Mouse (Mus musculus): Measurements from ENCODE around the gene Atrx. TPM values are rescaled to one million over a fixed set of nuclear protein-coding genes. Genes with fewer than 3 reads are reported as not detected.

The Atrx gene
- polyA plus RNA-seq, 1 experiment from 2014 or later = 127 TPM

- Histone ChIP-seq H3K4me1 (replicated peaks) (peaks cover 5% of the 10 kb centered on the region; the same call in 1 of the 2 replicates), H3K27ac (no peak within 1 kb of the TSS), H3K4me3 (peak within 1 kb of the TSS; percentile 47), H3K27me3 (ENCODE audit: insufficient read depth, poor library complexity, severe bottlenecking) (peaks cover 71% of the 10 kb centered on the region), H3K36me3 (no peaks in the 10 kb centered on the region), H3K9me3 (no peaks in the 10 kb centered on the region)
- DNase-seq (ENCODE audit: low spot score) = peak; percentile 24
- WGBS = 15% methylated on average over 74 of the region's 86 CpGs
Observed at GRCm38 (mm10) chrX:105764162-105765004, 164.8 kb downstream of the Atrx start, which contains the start of gene Fgf16. TSS of gene Fgf16 (plus strand) at chrX:105764279.

- 11% methylated on average over 20 of the region's 20 CpGs for WGBS
- Histone ChIP-seq H3K27ac (no peak overlapping the region), H3K27me3 (ENCODE audit: insufficient read depth, poor library complexity, severe bottlenecking) (peaks cover 71% of the 10 kb centered on the region), H3K4me3 (peak overlapping the region; percentile 47), H3K4me1 (replicated peaks) (peaks cover 5% of the 10 kb centered on the region; the same call in 1 of the 2 replicates), H3K9me3 (no peaks in the 10 kb centered on the region), H3K36me3 (no peaks in the 10 kb centered on the region)
- peak; percentile 25 for DNase-seq (ENCODE audit: low spot score)
Observed at GRCm38 (mm10) chrX:105763612-105764011, 165.6 kb downstream of the Atrx start.

- no peak overlapping the region for H3K27ac ChIP-seq
- WGBS = 18% methylated on average over 23 of the region's 23 CpGs
- peaks cover 68% of the 10 kb centered on the region for H3K27me3 ChIP-seq (ENCODE audit: insufficient read depth, poor library complexity, severe bottlenecking)
- H3K4me3 ChIP-seq = peak overlapping the region; percentile 47
- H3K4me1 ChIP-seq (replicated peaks) = peaks cover 5% of the 10 kb centered on the region; the same call in 1 of the 2 replicates
- H3K9me3 ChIP-seq = no peaks in the 10 kb centered on the region
- DNase-seq (ENCODE audit: low spot score) = peak; percentile 10
- no peaks in the 10 kb centered on the region for H3K36me3 ChIP-seq
Observed at GRCm38 (mm10) chrX:105762847-105763527, 166.2 kb downstream of the Atrx start.

Other genes with a start within 250 kb of the Atrx start
- gene Fgf16, start 165.1 kb downstream of the Atrx start, polyA plus RNA-seq (2016; fragmentation: Nextera tagmentation; extraction: Ambion mirVana) = 0.16 TPM in 1 of 2 replicates, not detected in the other
- gene Magt1, start 82.5 kb upstream of the Atrx start, polyA plus RNA-seq (2016; fragmentation: Nextera tagmentation; extraction: Ambion mirVana) = 30.0 and 43.4 TPM in 2 replicates
- 296 and 330 TPM in 2 replicates for gene Cox7b, start 86.3 kb upstream of the Atrx start, polyA plus RNA-seq (2016; fragmentation: Nextera tagmentation; extraction: Ambion mirVana)
- 21.6 and 22.5 TPM in 2 replicates for gene Atp7a, start 97.9 kb upstream of the Atrx start, polyA plus RNA-seq (2016; fragmentation: Nextera tagmentation; extraction: Ambion mirVana)
- gene Tlr13, start 213.8 kb upstream of the Atrx start, polyA plus RNA-seq (2016; fragmentation: Nextera tagmentation; extraction: Ambion mirVana) = 0.26 and 0.27 TPM in 2 replicates

Data from hindbrain, embryonic 10.5 days (tissue).